Mouse (Mus musculus): ENCODE results near the gene Tead1.

Gene Tead1

GRCm38 (mm10) chr7:112855419-112855818 lies 176.3 kb downstream of the Tead1 start:
- DNase-seq (ENCODE audit: low read depth, low spot score) = no peak

GRCm38 (mm10) chr7:112856121-112856571 lies 177.0 kb downstream of the Tead1 start:
- peak; percentile 21 for DNase-seq (ENCODE audit: low read depth, low spot score)

- no peak for DNase-seq (ENCODE audit: low read depth, low spot score)
These were observed 177.5 kb downstream of the Tead1 start for GRCm38 (mm10) chr7:112856583-112856982.

GRCm38 (mm10) chr7:112859887-112860286 lies 180.8 kb downstream of the Tead1 start:
- no peak for DNase-seq (ENCODE audit: low read depth, low spot score)

GRCm38 (mm10) chr7:112862086-112862485 lies 183.0 kb downstream of the Tead1 start:
- DNase-seq (ENCODE audit: low read depth, low spot score) = no peak

- no peak for DNase-seq (ENCODE audit: low read depth, low spot score)
These were observed 185.1 kb downstream of the Tead1 start for GRCm38 (mm10) chr7:112864188-112864587.

- peak; percentile 83 for DNase-seq (ENCODE audit: low read depth, low spot score)
These were observed 186.6 kb downstream of the Tead1 start for GRCm38 (mm10) chr7:112865739-112866138.

- peak; percentile 42 for DNase-seq (ENCODE audit: low read depth, low spot score)
These were observed 189.7 kb downstream of the Tead1 start for GRCm38 (mm10) chr7:112868551-112869465.

GRCm38 (mm10) chr7:112871752-112872151 lies 192.6 kb downstream of the Tead1 start:
- DNase-seq (ENCODE audit: low read depth, low spot score) = no peak

GRCm38 (mm10) chr7:112872435-112873196 lies 193.5 kb downstream of the Tead1 start:
- peak; percentile 88 for DNase-seq (ENCODE audit: low read depth, low spot score)

- no peak for DNase-seq (ENCODE audit: low read depth, low spot score)
These were observed 197.0 kb downstream of the Tead1 start for GRCm38 (mm10) chr7:112876128-112876527.

- peak; percentile 70 for DNase-seq (ENCODE audit: low read depth, low spot score)
These were observed 204.7 kb downstream of the Tead1 start for GRCm38 (mm10) chr7:112883791-112884274.

GRCm38 (mm10) chr7:112885546-112885945 lies 206.4 kb downstream of the Tead1 start:
- DNase-seq (ENCODE audit: low read depth, low spot score) = peak; percentile 54

- no peak for DNase-seq (ENCODE audit: low read depth, low spot score)
These were observed 212.8 kb downstream of the Tead1 start for GRCm38 (mm10) chr7:112891883-112892282.

- no peak for DNase-seq (ENCODE audit: low read depth, low spot score)
These were observed 213.5 kb downstream of the Tead1 start for GRCm38 (mm10) chr7:112892595-112892994.

- DNase-seq (ENCODE audit: low read depth, low spot score) = no peak
These were observed 217.2 kb downstream of the Tead1 start for GRCm38 (mm10) chr7:112896363-112896762.

GRCm38 (mm10) chr7:112901710-112902109 lies 222.6 kb downstream of the Tead1 start:
- DNase-seq (ENCODE audit: low read depth, low spot score) = no peak

GRCm38 (mm10) chr7:112906848-112907247 lies 227.7 kb downstream of the Tead1 start:
- no peak for DNase-seq (ENCODE audit: low read depth, low spot score)

- DNase-seq (ENCODE audit: low read depth, low spot score) = no peak
These were observed 228.3 kb downstream of the Tead1 start for GRCm38 (mm10) chr7:112907468-112907867.

GRCm38 (mm10) chr7:112909164-112909563 lies 230.0 kb downstream of the Tead1 start:
- DNase-seq (ENCODE audit: low read depth, low spot score) = no peak

GRCm38 (mm10) chr7:112912969-112913368 lies 233.9 kb downstream of the Tead1 start:
- no peak for DNase-seq (ENCODE audit: low read depth, low spot score)

GRCm38 (mm10) chr7:112915571-112915970 lies 236.5 kb downstream of the Tead1 start:
- DNase-seq (ENCODE audit: low read depth, low spot score) = no peak

Data from skeletal muscle tissue, adult 2 months (tissue).